Mouse (Mus musculus) macrophage (primary cell): ENCODE measurements at regions not wholly inside any gene's neighbourhood (a gene's known extent, or its start where the extent isn't known, plus 50 kb on each side); places are given as distances from the start of the nearest gene placed in this dataset.

Source experiments
- H3K27ac ChIP-seq: fragments of 350-480 bp; formaldehyde crosslinking; 2 replicates; pipeline ENCODE4 v1.9.0; 2021
- H3K36me3 ChIP-seq: fragments of 350-480 bp; formaldehyde crosslinking; 2 replicates; pipeline ENCODE4 v1.9.0; 2021; ENCODE audit errors: inconsistent target
- H3K4me3 ChIP-seq: fragments of 350-480 bp; formaldehyde crosslinking; 2 replicates; pipeline ENCODE4 v1.9.0; 2021; ENCODE audit errors: inconsistent target
- H3K79me2 ChIP-seq: fragments of 350-480 bp; formaldehyde crosslinking; 2 replicates; pipeline ENCODE4 v1.9.0; 2021; ENCODE audit errors: inconsistent target
- WGBS: methylation state at CpG from one replicate; pipeline ENCODE4 v1.1.7; 2026; ENCODE audit warnings: inconsistent platforms; ENCODE audit not compliant: missing documents; 5-methylcytosine and 5-hydroxymethylcytosine counted together

GRCm38 (mm10) chr6:50713297-50713696 is 59.1 kb upstream of the Npvf start:
- no peak overlapping the region for H3K4me3 ChIP-seq
- H3K36me3 ChIP-seq, result no peaks in the 10 kb centered on the region
- H3K79me2 ChIP-seq, result no peaks in the 10 kb centered on the region
- 83% methylated on average over 3 of the region's 3 CpGs for WGBS
- H3K27ac ChIP-seq, result no peak overlapping the region

GRCm38 (mm10) chr6:50718631-50719030 is 64.4 kb upstream of the Npvf start:
- 83% methylated on average over 4 of the region's 4 CpGs for WGBS
- H3K79me2 ChIP-seq, result no peaks in the 10 kb centered on the region
- H3K4me3 ChIP-seq, result no peak overlapping the region
- no peak overlapping the region for H3K27ac ChIP-seq
- no peaks in the 10 kb centered on the region for H3K36me3 ChIP-seq

- Histone ChIP-seq H3K27ac (no peak overlapping the region), H3K79me2 (no peaks in the 10 kb centered on the region), H3K36me3 (no peaks in the 10 kb centered on the region), H3K4me3 (no peak overlapping the region)
- 88% methylated on average over 4 of the region's 4 CpGs for WGBS
These were observed 66.1 kb upstream of the Npvf start for GRCm38 (mm10) chr6:50720346-50720745.

DNA sequence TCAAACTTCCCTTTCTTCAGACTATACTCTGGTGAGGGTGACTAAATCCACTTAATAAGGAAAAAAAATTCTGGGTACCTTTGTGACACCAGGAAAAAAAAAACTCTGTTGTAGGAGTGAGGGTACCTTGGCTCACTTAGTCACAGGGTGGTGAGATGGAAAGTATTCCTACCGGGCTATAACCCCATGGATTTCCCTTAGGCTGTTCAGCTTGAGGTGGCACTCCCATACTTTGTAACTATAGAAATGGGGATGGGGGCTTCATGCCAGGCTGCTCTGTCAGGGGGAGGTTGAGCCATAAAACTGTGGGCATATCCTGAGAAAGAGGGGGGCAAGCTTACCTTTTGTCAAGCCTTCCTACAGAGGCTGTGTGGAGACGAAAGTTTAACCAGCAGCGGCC is 71.4 kb upstream of the Npvf start:
- no peak overlapping the region for H3K27ac ChIP-seq
- H3K79me2 ChIP-seq, result no peaks in the 10 kb centered on the region
- 97% methylated on average over 3 of the region's 3 CpGs for WGBS
- no peaks in the 10 kb centered on the region for H3K36me3 ChIP-seq
- no peak overlapping the region for H3K4me3 ChIP-seq

GRCm38 (mm10) chr6:50726166-50726591 is 71.9 kb upstream of the Npvf start:
- Histone ChIP-seq H3K27ac (no peak overlapping the region), H3K79me2 (no peaks in the 10 kb centered on the region), H3K36me3 (no peaks in the 10 kb centered on the region), H3K4me3 (no peak overlapping the region)
- WGBS, result 92% methylated on average over 9 of the region's 9 CpGs

DNA sequence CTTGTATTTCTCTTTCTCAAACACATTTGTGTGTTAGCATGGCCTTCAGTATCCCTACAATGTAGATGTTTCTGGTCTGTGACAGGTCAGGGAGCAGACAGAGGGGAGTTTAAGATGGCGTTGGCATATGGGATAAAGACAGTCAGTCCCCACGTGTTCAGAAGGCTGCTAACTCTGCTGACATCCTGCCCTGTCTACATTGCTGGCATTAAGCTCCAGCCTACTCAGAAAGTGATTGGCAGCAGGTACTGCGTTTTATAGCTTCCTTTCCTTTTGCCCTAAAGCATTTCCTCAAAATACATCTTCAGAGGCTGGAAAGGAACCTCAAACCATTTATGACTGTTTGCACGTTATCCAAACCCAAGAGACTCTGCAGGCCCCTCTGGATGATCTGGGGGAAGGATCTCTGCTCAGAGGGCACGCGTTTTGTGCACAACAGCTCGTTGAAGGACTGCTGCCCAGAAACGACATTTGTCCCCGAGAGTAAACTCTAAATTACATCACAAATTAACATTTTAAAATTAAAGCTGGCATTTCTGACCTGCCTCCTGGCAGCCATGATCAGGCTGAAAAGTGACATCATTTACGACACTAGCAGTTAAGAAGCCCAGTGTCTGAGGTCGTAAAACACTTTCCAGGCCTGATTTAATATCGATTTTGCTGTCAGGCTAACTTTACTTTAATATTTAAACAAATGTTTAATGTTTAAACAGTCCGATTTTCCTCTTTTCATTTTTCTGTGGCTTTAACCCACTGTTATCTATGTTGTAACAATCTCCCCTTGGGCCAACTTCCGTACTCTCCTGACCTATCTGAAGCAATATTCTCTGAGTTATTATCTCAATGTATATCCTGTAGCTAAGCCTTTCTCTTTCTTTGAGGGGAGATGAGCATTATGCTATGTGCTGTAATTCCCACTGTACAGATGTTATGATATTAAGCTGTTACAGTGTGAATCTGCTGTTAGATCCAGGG is 76.8 kb upstream of the Npvf start:
- Histone ChIP-seq H3K36me3 (no peaks in the 10 kb centered on the region), H3K27ac (no peak overlapping the region), H3K79me2 (no peaks in the 10 kb centered on the region), H3K4me3 (no peak overlapping the region)
- 55% methylated on average over 14 of the region's 14 CpGs for WGBS

DNA sequence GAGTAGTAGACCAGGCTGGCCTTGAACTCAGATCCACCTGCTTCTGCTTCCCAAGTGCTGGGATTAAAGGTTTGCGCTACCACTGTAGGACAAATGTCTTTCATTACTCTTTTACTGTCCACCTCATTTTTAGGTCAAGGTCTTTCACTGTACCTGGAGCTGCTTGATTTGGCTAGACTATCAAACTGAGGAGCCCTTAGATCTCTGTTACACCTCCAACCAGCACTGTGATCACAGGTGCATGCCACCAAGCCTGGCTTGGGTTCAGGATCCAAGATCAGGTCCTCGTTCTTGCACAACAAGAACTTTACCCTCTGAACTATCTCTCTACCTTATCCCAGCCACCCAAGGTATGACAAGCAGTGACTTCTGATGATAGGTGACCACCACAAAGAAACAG is 80.5 kb upstream of the Npvf start:
- H3K36me3 ChIP-seq, result no peaks in the 10 kb centered on the region
- no peak overlapping the region for H3K4me3 ChIP-seq
- no peak overlapping the region for H3K27ac ChIP-seq
- no peaks in the 10 kb centered on the region for H3K79me2 ChIP-seq
- 100% methylated on average over 2 of the region's 2 CpGs for WGBS

- H3K79me2 ChIP-seq, result no peaks in the 10 kb centered on the region
- no peak overlapping the region for H3K27ac ChIP-seq
- no peaks in the 10 kb centered on the region for H3K36me3 ChIP-seq
- H3K4me3 ChIP-seq, result no peak overlapping the region
- 82% methylated on average over 2 of the region's 2 CpGs for WGBS
These were observed 81.6 kb upstream of the Npvf start for GRCm38 (mm10) chr6:50735825-50736224.

DNA sequence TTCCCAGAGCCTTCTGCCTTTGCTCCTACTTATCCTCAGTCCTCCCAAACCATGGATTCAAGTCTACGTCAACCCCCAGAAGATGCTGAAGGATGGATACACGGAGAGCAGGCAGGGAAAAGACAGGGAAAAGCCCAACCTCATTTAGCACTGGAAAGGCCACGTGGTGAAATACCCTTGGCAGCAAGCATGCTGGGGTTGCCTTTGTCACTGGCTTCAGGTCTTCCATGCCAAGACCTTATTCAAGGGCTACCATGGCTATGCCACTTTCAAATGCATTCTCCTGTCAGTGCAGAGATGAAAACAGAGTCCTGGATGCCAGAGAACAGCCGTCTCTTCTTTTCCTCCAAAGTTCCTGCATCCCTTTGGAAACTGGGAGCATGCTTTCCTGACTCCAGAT is 87.8 kb upstream of the Npvf start:
- Histone ChIP-seq H3K36me3 (no peaks in the 10 kb centered on the region), H3K79me2 (no peaks in the 10 kb centered on the region), H3K4me3 (no peak overlapping the region), H3K27ac (no peak overlapping the region)
- 79% methylated on average over 4 of the region's 4 CpGs for WGBS

- H3K27ac ChIP-seq, result no peak overlapping the region
- no peak overlapping the region for H3K4me3 ChIP-seq
- WGBS, result 59% methylated on average over 6 of the region's 6 CpGs
- no peaks in the 10 kb centered on the region for H3K79me2 ChIP-seq
- no peaks in the 10 kb centered on the region for H3K36me3 ChIP-seq
These were observed 90.4 kb upstream of the Npvf start for GRCm38 (mm10) chr6:50744462-50745166.

- Histone ChIP-seq H3K79me2 (no peaks in the 10 kb centered on the region), H3K36me3 (no peaks in the 10 kb centered on the region), H3K27ac (no peak overlapping the region), H3K4me3 (no peak overlapping the region)
- WGBS, result 94% methylated on average over 6 of the region's 7 CpGs
These were observed 98.9 kb upstream of the Npvf start for GRCm38 (mm10) chr6:50753151-50753550.

DNA sequence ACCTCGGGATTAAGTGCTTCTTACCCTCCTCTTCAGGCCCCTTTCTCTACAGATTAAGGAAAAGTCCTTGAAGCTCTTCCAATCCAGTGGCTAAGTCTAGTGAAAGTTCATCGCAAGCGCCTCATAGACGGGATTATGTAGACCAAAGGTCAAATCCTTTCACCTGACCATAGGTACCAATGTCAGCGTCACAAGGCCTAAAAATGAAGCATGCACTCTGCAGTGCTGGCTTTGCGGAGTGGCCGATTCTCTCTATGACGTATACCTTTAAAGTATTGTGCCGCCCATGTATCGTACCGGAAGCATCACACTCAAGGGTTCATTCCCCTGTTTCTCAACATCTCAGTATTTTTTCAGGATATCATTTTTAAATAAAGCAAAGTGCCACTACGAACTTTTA is 100.5 kb upstream of the Npvf start:
- WGBS, result 87% methylated on average over 12 of the region's 12 CpGs
- H3K4me3 ChIP-seq, result no peak overlapping the region
- H3K27ac ChIP-seq, result no peak overlapping the region
- no peaks in the 10 kb centered on the region for H3K79me2 ChIP-seq
- H3K36me3 ChIP-seq, result no peaks in the 10 kb centered on the region

DNA sequence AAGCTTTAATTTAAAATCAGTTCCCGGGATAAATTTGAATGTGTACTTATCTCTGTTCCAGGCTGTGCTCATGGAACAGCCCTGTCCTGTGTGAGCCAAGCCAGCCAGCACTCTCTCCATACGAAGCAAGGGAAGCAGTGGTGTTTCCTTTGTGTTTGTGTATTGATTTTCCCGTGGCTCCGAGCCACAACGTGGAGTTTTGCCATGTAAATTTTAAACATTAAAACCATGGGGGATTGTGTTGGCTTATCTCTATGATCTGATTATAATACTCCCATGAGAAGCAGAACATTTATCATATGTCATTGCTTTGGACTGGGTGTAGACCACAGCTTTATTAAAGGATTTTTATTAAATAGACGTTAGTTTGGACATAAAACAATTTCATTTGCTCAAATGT is 106.1 kb upstream of the Npvf start:
- 83% methylated on average over 6 of the region's 6 CpGs for WGBS
- no peak overlapping the region for H3K27ac ChIP-seq
- no peaks in the 10 kb centered on the region for H3K79me2 ChIP-seq
- no peak overlapping the region for H3K4me3 ChIP-seq
- no peaks in the 10 kb centered on the region for H3K36me3 ChIP-seq

GRCm38 (mm10) chr6:50763121-50763520 is 108.9 kb upstream of the Npvf start:
- Histone ChIP-seq H3K27ac (no peak overlapping the region), H3K36me3 (no peaks in the 10 kb centered on the region), H3K79me2 (no peaks in the 10 kb centered on the region), H3K4me3 (no peak overlapping the region)
- 88% methylated on average over 3 of the region's 4 CpGs for WGBS

DNA sequence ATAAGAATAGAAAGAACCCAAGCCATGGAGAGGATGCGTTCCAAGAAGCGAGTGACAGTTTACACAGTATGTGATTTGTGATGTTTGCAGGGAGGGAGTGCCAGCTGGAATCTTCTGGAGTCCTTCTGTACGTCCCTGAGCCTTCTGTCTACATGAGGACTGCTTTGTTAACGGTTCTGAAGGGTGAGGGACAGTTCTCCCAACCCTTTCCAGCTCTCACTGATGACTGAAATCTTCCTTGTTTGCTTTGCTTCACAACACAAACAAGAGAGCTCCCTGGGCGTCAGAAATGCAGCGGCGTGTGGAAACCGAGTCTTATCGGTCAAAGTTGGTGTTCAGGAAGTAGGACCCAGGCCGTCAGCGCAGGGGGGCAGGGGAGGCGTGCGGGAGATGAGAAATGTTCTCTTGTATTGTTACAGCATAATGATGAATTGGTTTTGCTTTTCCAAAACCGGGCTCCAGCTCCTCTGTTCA is 112.2 kb upstream of the Npvf start:
- WGBS, result 82% methylated on average over 14 of the region's 14 CpGs
- no peak overlapping the region for H3K27ac ChIP-seq

More for the DNA sequence above, 112.2 kb upstream of the Npvf start:
- H3K36me3 ChIP-seq, result no peaks in the 10 kb centered on the region
- H3K79me2 ChIP-seq, result no peaks in the 10 kb centered on the region
- H3K4me3 ChIP-seq, result no peak overlapping the region
